Mouse (Mus musculus) adrenal gland, adult (tissue): ENCODE measurements at regions not wholly inside any gene's neighbourhood (a gene's known extent, or its start where the extent isn't known, plus 50 kb on each side); places are given as distances from the start of the nearest gene placed in this dataset.
A peak's percentile ranks its signal among the peaks of the same experiment; 100 is the strongest.

Experiments used
- DNase-seq, 2 experiments: peaks; one replicate each; pipeline ENCODE4 v3.0.0; 2022 to 2023; ENCODE audit warnings: low spot score in 1 of 2; ENCODE audit not compliant: inconsistent age in 2 of 2

DNA sequence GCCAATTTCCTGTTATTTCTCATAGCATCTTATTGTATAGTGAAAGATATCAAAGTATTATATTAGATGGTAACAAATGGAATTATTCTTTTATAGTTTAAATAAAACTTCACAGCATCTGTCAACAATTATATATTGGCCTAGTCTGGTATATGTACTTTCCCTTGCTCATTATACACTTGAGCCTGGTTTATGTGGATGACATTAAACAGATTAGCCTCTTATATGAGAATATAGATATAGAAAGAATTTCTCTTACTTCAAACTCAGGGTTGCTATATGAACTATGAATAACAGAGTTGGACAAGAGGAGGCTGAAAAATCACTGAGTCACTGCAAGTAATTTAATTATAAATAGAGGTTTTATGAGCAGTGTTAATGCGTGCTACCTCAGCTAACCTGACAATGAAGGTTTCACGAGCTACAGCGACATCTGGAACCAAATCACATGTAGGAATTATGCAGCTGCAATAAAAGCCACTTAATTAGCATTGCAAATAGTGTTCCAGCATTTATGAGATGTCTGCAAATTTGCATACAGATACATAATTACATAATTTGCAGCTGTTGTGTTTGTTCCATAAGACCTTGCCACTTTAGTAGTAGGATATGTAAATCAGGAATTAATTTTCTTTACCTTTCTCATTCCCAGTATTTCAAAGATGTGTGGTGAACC is 452.9 kb upstream of the Frg1 start:
- no peak for DNase-seq

DNA sequence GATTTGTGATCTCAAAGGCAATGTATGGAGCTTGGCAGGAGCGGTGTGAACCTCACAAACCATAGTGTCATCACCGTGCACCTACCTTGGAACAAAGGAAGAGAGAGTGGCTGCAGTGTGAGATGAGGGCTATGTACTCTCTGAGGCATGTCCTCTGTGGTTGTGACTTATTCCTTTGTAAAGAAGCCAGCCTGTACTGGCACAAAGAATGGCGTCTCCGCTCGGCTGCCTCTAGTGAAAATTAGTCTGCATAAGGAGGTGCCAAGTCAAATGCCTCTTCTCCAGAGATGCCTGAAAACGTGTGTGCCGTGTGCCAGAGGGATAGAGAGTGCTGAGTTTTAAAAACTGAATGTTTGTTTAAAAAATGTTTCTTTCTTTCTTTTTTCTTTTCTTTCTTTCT is 444.0 kb upstream of the Frg1 start:
- no peak for DNase-seq

DNA sequence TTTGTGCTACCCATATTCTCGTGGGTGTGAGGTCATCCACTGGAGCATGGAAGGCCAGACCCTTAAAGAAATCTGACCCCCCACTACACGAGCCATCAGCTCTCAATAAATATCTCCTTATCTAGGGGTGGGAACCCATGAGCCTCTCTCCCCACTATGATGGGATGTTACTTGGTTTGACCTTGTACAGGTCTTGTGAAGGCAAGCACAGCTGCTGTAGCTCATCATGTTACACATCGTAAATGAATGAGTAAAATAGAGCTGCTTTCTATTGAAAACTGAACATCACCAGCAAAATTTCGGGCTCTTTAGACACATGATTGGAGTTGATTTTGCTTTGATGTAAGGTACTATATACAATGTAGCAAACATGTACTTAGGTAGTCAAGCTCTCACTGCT is 414.8 kb upstream of the Frg1 start:
- DNase-seq = no peak

DNA sequence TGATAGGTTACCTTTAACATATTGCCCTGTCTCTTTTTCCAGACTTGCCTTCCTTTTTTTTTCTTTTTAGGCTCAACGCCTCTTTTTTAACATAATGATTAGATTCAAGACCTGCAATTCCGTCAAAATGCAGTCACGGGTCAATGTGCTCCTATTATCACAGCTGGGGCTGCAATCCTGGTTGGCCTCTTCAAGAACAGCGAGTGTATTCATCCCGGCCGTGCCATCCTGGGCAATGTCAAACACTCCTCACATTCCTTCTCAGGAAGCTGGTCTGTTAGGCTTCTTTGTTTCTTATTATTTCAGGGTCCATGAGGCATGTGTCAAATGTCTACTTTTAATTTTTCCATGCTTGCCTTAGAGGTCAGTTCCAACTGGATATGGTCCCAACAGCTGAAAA is 413.5 kb upstream of the Frg1 start:
- DNase-seq = no peak

DNA sequence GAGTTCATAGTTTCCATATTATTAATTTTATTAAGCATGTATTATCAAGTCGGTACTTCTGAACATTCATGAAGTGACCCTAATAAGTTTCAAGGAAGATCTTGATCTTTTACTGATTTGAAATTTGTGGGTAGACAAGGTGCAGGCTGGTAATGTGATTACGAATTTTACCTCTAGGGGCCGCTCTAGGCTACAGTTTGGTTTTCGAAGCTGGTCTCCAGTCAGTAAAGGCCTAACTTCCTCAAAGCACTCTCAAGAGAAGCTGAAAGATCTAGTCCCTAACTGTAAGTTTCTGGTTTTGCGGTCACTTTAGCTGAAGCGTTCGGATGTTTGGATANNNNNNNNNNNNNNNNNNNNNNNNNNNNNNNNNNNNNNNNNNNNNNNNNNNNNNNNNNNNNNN is 408.1 kb upstream of the Frg1 start:
- DNase-seq = peak; percentile 24 to 67

DNA sequence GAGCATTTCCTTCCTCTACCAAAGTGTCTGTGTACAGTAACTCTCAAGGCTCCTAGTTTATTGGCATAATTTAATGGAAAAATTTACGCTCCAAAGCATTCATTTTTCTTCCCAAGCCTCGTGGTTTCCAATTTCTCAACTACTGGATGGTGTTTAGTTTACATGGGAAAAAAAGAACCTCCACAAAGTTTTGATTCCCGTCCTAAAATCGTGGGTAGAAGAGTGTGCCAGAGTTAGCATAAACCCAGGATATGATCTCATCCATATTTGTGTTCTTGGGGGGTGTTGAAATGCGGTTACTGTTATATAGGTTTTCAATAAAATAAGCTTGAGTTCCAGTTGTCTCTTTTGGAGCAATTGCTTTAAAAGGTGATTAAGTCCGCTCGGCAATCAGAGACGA is 406.2 kb upstream of the Frg1 start:
- no peak for DNase-seq

DNA sequence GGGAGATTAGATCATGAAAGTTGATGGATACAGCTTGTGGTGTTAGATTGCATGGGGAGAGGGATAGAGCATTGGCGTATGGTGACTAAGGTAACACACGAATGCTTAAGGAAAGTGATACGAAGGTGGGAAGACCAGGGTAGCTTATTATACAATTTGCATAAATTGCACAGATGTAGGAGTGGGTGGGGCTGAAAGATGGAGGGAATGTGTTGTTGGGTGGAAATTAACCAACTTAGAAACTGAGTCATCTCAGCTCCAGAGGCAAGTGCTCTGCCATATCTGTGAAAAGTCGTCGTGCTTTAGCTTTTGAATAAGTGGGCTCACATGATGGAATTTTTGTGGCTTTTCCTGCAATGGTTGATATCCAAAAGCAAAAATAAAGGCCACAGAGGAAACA is 404.8 kb upstream of the Frg1 start:
- DNase-seq = no peak

DNA sequence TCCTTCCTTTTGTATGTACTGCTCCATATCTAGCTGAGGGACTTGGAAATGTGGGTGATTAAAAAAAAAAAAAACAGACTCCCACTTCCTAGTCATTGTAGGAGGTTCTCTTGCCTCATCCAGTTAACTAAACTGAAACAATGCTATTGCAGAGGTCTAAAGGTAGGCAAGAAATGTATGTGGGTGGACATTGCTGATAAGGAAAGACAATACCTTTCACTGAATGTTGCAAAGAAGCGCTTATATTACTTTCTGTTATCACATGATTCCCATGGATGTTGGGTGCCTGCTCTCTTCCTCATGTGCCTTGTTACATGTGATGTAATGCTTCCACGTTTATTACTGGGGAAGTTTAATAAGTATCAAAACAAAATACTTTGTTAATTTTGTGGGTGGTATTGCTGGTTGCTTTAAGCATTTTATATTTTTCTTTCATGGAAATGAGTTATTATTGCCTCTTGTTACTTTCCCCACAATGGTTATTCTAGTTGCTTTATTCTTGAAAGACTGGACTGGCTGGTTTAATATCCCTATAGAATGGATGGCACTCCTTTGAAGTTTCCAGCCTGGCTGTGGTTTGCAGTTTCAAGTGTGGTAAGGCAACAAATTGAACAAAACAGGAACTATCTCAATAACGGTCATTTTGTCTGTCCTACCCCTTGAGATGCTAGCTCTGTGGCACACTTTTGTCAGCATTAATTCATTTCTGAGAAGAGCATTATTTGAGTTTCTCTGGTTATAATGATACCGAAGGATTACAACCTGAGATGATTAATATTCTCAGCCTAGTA is 403.9 kb upstream of the Frg1 start:
- DNase-seq = no peak

DNA sequence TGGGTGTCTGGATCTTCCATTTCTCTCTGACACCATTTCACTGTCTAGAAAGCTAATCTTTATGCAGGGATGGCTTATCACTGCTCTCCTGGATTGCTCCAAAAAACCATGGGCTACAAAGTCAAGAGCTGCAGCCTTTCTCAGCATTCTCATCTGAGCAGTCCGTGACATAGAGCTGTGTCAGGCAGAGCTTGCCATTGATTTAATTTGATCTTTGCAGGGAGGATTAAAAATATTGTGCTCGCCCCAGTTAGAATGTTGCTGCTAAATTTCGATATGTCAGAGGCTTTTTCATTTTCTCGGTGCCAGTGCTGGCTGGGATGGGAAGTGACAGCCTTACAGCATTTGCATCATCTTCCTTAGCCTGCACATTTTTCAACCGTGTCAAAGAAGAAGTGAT is 401.7 kb upstream of the Frg1 start:
- no peak for DNase-seq

DNA sequence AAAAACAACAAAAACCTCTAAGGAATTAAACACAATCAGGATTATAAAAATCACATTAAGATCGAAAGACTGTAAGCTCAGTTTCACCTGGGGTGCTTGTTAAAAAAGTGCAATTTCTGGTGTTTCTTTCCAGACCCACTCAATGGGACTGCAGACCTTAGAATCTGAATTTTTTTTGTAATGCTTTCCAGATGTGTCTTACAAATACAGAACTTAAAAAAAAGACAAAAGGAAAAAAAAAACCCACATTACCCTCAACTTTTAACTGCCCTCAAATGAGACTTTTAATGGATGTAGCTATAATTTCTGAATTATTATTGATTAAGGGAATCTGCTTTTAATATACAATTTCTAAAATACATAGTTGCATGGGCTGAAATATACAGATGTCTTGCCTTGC is 401.2 kb upstream of the Frg1 start:
- DNase-seq = no peak

DNA sequence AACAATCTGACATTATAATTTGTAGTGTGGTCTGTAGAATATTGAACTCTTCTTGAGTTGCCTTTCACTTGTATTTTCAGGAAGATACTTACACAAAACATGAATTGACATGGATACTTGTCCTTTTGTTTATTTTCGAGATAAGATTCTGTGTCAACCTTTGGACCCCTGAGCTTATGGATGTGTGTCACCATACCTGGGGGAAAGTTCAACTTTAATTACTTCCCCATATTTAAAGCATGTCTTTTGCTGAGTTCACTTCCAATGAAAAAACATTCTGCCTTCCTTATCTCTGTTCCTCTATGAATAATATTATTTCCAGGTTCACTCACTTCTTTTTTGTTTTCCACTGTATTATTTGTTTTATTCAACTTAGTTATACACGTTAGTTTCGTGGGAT is 398.4 kb upstream of the Frg1 start:
- DNase-seq = no peak

DNA sequence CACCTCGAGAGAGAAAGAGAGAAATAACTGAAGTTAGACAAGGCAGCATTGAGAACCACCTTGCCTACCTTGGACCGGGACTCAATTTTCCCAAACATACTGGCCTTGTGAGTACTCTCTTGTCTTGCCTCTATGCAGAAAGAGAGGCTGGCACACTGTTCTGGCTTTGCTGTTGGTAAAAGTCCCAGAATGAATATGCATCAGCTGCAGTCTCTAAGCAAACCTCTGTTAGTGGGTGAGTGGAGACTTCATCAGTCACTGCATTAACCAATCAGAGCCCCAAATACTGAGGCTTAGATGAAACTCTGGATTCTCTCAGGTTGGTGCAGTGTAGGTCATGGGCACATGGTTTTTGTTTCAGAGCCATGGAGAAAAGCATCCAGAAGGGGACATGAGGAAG is 378.8 kb upstream of the Frg1 start:
- DNase-seq = no peak

DNA sequence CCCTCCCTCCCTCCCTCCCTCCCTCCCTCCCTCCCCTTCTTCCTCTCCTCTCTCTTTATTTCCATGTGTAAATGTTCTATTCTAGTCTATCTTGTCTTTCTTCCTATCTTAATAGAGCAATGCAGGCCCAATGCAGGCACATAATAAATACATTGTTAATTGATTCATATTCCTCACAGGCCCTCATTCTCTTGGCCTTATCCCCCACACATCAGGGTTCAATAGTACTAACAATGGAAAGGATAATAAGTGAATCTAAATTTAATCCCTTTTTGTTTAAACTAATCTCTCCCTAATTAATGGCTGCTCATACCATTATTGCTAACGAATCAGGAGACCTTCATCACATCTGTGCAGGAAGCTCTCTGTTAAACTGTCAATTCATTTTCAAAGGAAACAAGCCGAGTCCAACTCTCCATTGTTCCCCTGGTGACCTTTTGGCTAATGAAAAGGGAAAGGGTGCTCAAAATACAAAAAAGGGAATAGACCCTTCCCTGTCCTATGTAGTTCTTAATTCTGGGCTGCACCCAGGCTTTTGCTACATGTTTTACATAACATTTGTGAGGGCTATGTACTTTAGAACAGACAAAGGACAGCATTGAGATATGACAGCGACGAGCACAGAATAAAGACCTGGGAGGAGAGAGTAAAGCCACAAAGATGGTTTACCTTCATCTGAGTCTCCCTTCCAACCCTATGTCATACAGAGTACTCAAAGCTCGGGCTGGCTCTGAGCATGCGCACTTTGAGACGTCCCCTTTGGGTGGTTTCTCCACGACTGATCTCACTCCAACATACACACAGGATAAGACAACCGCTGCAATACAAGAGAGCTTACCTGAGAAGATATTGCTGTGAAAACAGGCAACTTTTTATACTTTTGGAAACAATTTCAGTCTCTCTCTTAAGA is 370.3 kb upstream of the Frg1 start:
- no peak for DNase-seq

DNA sequence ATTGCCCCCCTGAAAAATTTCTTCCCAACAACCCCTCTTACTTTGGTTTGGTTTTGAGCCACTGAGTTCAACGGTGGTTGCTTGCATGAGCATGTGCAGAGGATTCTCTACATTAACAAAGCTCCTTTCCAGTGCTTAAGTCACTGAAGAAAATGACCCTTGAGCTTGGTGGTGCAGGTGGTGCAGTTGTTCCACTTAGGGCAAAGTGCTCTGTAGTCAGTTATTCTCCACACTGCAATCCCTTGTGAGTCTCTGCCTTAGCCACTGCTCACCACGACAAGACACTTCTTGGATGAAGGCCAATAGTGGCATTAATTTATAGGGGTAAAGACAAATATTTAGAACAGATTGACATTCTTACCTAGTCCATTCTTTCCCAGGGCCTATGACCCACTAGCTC is 369.1 kb upstream of the Frg1 start:
- DNase-seq = no peak

DNA sequence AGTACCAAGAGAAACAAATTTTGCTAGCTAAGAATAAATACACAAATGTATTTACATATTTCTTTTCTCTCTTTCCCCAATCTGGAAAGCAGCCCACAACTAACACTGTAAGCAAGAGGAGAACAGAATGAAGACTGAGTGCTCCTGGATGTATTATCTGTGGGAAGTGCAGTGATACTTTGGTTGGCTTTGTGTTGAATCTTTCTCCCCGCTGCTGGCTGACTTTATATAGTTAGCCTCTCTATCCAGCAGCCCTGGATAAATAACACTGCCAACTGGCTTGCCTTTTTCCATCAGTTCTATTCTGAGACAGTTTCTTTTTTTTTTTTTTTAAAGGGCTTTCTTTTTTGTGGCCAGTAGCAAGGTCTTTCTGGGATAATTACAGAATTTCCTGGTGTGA is 366.0 kb upstream of the Frg1 start:
- DNase-seq = no peak

DNA sequence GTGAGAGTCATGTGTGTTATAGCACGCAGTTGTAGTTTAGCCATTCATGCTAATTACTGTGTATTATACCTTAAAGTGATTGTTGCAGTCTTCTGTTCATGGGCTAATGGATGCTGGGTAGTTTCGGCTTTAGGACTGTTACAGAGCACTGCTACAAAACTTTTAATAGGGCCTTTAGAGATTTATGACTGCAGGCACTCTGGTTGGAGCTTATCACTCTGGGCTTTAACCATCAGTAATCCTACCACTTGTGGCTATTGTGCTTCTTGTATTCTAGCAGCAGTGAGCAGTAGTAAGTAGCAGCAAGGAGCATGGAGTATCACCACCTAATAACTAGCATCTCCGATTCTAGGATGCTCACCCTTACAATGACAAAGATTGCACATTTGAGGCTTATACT is 362.6 kb upstream of the Frg1 start:
- no peak for DNase-seq

DNA sequence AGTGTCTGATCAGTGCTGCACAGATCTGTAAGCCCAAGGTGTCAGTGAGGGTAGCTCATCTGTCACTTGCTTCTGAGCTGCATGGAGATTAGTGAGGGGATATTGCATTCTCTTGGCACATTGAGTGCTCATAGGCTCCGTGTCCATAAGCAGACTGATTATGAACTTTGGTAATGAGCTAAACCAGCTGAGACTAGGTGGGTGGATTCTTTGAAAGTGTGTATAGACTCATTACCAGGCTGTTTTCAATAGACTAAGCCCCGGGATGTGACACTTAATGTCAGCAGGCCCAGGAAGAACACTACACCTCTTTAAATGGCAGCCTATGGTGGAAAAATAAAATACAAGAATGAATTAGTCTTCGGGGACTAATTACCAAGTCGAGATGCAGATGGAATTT is 354.9 kb upstream of the Frg1 start:
- no peak for DNase-seq

DNA sequence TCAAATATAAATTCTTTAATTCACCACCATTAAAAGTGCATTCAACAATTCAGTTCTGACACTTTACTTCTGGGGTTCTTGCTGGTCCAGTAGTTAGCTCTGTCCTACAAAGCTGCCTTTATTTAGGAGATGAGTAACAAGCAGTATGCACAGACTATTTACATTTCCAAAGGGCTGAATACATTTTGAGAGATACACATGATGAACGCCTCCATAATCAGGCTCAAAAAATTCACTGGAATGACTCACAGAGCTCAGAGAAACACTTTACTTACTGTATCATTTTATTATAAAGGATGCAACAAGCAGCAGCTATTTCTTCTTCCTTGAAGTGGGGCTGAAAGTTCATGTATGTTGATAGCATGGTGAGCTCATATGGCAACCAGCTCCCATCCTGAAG is 336.6 kb upstream of the Frg1 start:
- DNase-seq = no peak

DNA sequence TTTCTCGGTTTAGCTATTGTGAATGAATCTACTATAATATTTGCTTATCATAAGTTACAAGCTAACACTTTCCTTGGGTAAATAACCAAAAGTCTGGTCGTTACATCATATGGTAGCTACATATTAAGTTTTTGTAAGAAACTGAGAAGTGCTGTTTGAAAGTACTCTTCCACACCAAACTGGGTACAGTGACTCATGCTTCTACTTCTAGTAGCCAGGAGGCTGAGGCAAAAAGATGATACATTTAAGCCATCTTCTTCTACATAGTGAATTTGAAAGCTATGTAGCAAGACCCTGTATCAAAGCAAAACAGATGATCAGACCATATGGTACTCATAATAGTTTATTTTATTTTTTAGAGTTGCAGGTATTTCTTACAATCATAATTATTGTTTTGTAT is 335.8 kb upstream of the Frg1 start:
- DNase-seq = no peak

DNA sequence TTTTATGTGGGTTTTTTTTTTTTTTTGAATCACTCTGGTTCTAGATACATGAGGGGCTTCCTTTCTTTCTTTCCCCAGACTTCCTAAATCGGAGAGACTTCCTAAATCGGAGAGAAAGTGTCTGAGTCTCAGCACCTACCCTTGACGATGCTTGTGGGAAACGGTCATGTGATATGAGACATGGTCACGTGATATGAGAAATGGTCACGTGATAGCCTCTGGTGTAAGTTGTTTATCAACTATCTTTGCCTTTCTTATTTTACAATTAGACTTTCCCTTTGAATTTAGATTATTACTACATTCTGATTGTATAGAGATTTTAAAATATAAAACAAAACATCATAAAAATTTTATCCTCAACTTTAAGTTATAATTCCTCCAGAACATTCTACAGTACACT is 330.1 kb upstream of the Frg1 start:
- DNase-seq = no peak

DNA sequence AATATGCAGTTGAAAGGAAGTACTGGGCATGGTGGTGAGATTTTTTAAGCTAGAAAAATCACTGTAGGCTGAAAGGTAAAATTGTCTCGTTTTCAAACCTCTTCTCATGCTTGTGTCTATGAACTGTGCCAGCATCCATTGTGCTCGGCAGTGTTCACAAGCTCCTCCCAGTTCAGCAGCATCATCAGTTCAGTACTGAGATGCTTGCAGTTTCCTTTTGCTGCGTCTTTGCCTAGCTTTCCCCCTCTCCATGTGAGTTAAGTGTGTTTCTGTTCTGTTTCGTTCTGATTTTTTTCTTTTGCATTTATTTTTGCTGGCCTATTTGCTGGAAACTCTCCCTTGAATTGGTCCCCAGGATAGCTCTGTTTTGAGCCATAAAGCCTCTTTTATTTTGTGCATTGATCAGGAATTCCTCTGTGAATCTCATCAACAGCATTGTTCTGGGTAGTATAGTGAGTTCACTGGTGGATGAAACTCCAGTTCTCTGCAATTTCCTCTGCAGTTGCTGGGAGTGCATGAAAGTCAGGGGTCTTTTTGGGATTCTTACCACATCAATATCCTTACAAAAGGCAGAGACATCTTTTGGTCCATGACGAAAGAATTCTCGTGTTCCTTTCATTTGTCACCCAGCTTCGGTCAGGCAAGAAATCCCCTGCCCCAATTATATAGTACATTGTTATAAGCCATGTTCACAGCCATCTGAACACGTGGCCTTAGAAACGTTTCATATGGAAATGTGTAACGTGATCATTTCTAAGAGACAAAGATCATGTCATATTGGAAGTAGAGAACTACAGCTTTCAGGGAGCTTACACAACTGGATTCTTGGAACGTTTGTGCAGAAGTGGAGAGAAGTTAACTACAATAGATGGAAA is 326.2 kb upstream of the Frg1 start:
- no peak for DNase-seq
